Mouse (Mus musculus): ENCODE measurements at regions not wholly inside any gene's neighbourhood (a gene's known extent, or its start where the extent isn't known, plus 50 kb on each side); places are given as distances from the start of the nearest gene placed in this dataset.

DNA sequence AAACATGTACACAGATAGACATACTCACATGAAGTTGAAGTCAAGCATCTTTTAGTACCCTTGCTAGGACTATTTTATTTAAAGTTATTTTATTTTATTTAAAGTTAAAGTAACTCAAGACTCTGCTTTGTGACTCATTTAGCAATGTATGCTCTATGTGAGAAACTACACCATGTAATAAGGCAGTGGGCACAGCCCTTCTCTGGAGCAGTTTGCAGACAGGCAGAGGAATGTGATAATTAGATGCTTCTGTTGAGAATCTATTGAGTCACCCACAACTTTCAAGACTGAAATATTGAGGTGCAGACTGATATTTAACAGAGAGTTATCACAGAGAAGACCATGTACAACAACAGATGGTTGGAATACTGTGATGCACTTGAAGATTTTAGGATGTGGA is 825.2 kb upstream of the Cntn5 start:
- no peak overlapping the region for H3K4me3 ChIP-seq
- no peak for TF ChIP-seq CEBPB (IDR thresholded peaks at IDR 0.05; ENCODE audit: insufficient read depth, poor library complexity, severe bottlenecking)
- TF ChIP-seq MYOG (IDR thresholded peaks at IDR 0.05; ENCODE audit: control insufficient read depth in 1 of 3, insufficient read depth in 1 of 3, insufficient read length in 2 of 3, low read depth in 2 of 3): no peak
- TF ChIP-seq TCF12 (IDR thresholded peaks at IDR 0.05; ENCODE audit: insufficient read depth, poor library complexity, severe bottlenecking): no peak
- TF ChIP-seq REST (IDR thresholded peaks at IDR 0.05; ENCODE audit: insufficient read depth, insufficient read length): no peak
- no peaks in the 10 kb centered on the region for H3K79me2 ChIP-seq (ENCODE audit: control insufficient read depth, insufficient read depth)
- no peaks in the 10 kb centered on the region for H3K36me3 ChIP-seq (ENCODE audit: control insufficient read depth, insufficient read depth)
- no peak overlapping the region for H3ac ChIP-seq (ENCODE audit: control insufficient read depth, insufficient read length)
- no peak overlapping the region for H3K4me2 ChIP-seq (ENCODE audit: low read depth)
- no peaks in the 10 kb centered on the region for H3K27me3 ChIP-seq (ENCODE audit: control insufficient read depth, insufficient read depth, insufficient read length)

DNA sequence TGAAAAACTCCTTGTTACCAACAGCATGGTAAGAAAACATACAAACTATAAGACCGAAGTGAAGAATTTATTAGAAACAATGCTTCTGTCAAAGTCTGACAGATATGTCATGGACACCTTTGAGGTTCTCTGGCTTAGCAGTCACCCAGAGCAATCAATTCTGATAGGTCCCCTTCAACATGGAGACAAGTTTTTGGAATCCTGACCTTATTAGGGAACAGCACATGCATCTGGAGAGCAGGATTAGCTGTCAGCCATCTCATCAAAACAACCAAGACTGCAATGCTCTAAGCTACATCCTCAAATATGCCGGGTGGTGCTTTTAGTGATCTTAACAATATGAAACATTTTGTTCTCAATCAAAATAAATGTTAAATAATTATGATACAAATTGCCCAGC is 817.2 kb upstream of the Cntn5 start:
- TF ChIP-seq MAX (IDR thresholded peaks at IDR 0.05; ENCODE audit: low read depth) (no peak), POLR2AphosphoS2 (IDR thresholded peaks at IDR 0.05; ENCODE audit: insufficient read length, low read depth) (no peak), TCF12 (IDR thresholded peaks at IDR 0.05; ENCODE audit: insufficient read depth, poor library complexity, severe bottlenecking) (no peak), MYOG (IDR thresholded peaks at IDR 0.05; ENCODE audit: control insufficient read depth in 1 of 3, insufficient read depth in 1 of 3, insufficient read length in 2 of 3, low read depth in 2 of 3) (no peak), POLR2A (IDR thresholded peaks at IDR 0.05; ENCODE audit: insufficient read length, low read depth) (no peak), MYOD1 (IDR thresholded peaks at IDR 0.05; ENCODE audit: control insufficient read depth in 1 of 3, insufficient read length in 2 of 3, low read depth in 2 of 3) (no peak), SRF (IDR thresholded peaks at IDR 0.05; ENCODE audit: control insufficient read depth, insufficient read length, low read depth) (no peak), CEBPB (IDR thresholded peaks at IDR 0.05; ENCODE audit: insufficient read depth, poor library complexity, severe bottlenecking) (no peak), TCF3 (IDR thresholded peaks at IDR 0.05; ENCODE audit: insufficient read length, low read depth) (no peak), REST (IDR thresholded peaks at IDR 0.05; ENCODE audit: insufficient read depth, insufficient read length) (no peak), E2F4 (IDR thresholded peaks at IDR 0.05; ENCODE audit: insufficient read depth) (no peak), USF1 (IDR thresholded peaks at IDR 0.05; ENCODE audit: low read depth) (no peak)

DNA sequence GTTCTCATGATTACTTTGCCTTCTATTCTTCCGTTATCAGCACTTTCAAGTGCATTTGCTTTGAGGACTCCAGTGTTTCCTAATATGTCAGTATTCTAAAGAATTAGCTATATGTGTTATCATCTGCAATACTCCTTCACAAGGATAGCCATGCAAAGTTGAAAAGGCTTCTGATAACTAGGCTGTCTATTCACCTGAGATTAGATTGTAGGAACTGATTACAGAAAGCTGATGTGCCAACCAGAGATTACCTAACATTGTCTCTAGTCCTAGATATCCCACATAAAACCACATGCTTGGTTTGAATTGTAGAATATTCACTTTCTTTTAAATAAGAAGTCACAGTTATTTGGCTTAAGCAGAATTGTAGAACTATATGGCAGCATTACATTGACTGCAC is 800.1 kb upstream of the Cntn5 start:
- Histone ChIP-seq H3K4me2 (ENCODE audit: low read depth) (no peak overlapping the region), H3K79me2 (ENCODE audit: control insufficient read depth, insufficient read depth) (no peaks in the 10 kb centered on the region), H3K4me3 (no peak overlapping the region), H3K27me3 (ENCODE audit: control insufficient read depth, insufficient read depth, insufficient read length) (no peaks in the 10 kb centered on the region), H3K36me3 (ENCODE audit: control insufficient read depth, insufficient read depth) (no peaks in the 10 kb centered on the region), H3ac (ENCODE audit: control insufficient read depth, insufficient read length) (no peak overlapping the region)
- no peak for TF ChIP-seq MAX (IDR thresholded peaks at IDR 0.05; ENCODE audit: low read depth)

More for the DNA sequence above, 817.2 kb upstream of the Cntn5 start:
- no peak overlapping the region for H3ac ChIP-seq (ENCODE audit: control insufficient read depth, insufficient read length)
- no peak overlapping the region for H3K4me2 ChIP-seq (ENCODE audit: low read depth)
- no peak overlapping the region for H3K4me3 ChIP-seq
- no peaks in the 10 kb centered on the region for H3K79me2 ChIP-seq (ENCODE audit: control insufficient read depth, insufficient read depth)
- H3K36me3 ChIP-seq (ENCODE audit: control insufficient read depth, insufficient read depth): no peaks in the 10 kb centered on the region
- H3K27me3 ChIP-seq (ENCODE audit: control insufficient read depth, insufficient read depth, insufficient read length): no peaks in the 10 kb centered on the region

DNA sequence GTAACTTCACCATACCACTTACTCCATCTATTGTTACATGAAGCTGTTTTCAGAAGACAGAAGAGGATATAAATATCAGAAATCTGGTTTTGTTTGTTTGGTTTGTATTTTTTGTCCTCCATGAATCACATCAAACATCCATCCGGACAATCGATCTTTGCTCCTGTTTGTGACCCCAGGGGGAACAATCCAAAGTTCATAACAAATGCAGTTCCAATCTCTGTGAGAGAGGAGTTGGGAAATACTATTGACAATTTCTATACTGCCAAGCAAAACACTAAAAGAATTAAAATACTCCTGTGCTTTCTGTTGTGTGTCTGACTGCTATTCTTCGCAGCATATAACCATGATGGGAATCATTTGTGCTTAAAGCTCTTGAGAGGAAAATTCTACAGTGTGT is 798.6 kb upstream of the Cntn5 start:
- no peaks in the 10 kb centered on the region for H3K27me3 ChIP-seq (ENCODE audit: control insufficient read depth, insufficient read depth, insufficient read length)
- H3K4me3 ChIP-seq: no peak overlapping the region
- H3ac ChIP-seq (ENCODE audit: control insufficient read depth, insufficient read length): no peak overlapping the region
- no peaks in the 10 kb centered on the region for H3K79me2 ChIP-seq (ENCODE audit: control insufficient read depth, insufficient read depth)
- TF ChIP-seq CEBPB (IDR thresholded peaks at IDR 0.05; ENCODE audit: insufficient read depth, poor library complexity, severe bottlenecking) (no peak), MAX (IDR thresholded peaks at IDR 0.05; ENCODE audit: low read depth) (no peak), USF1 (IDR thresholded peaks at IDR 0.05; ENCODE audit: low read depth) (no peak), POLR2AphosphoS2 (IDR thresholded peaks at IDR 0.05; ENCODE audit: insufficient read length, low read depth) (no peak), MYOG (IDR thresholded peaks at IDR 0.05; ENCODE audit: control insufficient read depth in 1 of 3, insufficient read depth in 1 of 3, insufficient read length in 2 of 3, low read depth in 2 of 3) (no peak), MYOD1 (IDR thresholded peaks at IDR 0.05; ENCODE audit: control insufficient read depth in 1 of 3, insufficient read length in 2 of 3, low read depth in 2 of 3) (no peak), SRF (IDR thresholded peaks at IDR 0.05; ENCODE audit: control insufficient read depth, insufficient read length, low read depth) (no peak)
- no peaks in the 10 kb centered on the region for H3K36me3 ChIP-seq (ENCODE audit: control insufficient read depth, insufficient read depth)
- no peak overlapping the region for H3K4me2 ChIP-seq (ENCODE audit: low read depth)

DNA sequence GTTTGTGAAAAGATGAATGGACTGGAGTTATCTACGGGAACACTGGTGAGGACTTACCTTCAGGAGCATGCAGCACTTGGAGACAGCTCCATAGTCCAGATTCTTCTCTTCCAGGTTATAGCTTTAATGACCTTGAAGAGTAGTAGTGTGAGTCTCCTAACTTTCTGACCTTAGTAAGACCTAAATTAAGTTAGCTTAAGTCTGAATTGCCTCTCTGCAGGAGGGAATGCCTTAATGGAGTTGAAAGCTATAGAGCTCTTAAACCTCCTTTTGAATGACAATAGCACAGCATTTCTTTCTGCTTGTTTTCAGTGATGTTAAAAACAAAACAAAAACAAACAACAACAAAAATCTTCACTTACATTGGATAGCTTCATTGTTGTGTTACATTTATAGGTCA is 788.9 kb upstream of the Cntn5 start:
- TF ChIP-seq TCF3 (IDR thresholded peaks at IDR 0.05; ENCODE audit: insufficient read length, low read depth) (no peak), POLR2A (IDR thresholded peaks at IDR 0.05; ENCODE audit: insufficient read length, low read depth) (no peak), MAX (IDR thresholded peaks at IDR 0.05; ENCODE audit: low read depth) (no peak), POLR2AphosphoS2 (IDR thresholded peaks at IDR 0.05; ENCODE audit: insufficient read length, low read depth) (no peak), TCF12 (IDR thresholded peaks at IDR 0.05; ENCODE audit: insufficient read depth, poor library complexity, severe bottlenecking) (no peak), MYOG (IDR thresholded peaks at IDR 0.05; ENCODE audit: control insufficient read depth in 1 of 3, insufficient read depth in 1 of 3, insufficient read length in 2 of 3, low read depth in 2 of 3) (no peak), CEBPB (IDR thresholded peaks at IDR 0.05; ENCODE audit: insufficient read depth, poor library complexity, severe bottlenecking) (no peak), USF1 (IDR thresholded peaks at IDR 0.05; ENCODE audit: low read depth) (no peak), MYOD1 (IDR thresholded peaks at IDR 0.05; ENCODE audit: control insufficient read depth in 1 of 3, insufficient read length in 2 of 3, low read depth in 2 of 3) (no peak), SRF (IDR thresholded peaks at IDR 0.05; ENCODE audit: control insufficient read depth, insufficient read length, low read depth) (no peak), E2F4 (IDR thresholded peaks at IDR 0.05; ENCODE audit: insufficient read depth) (no peak), REST (IDR thresholded peaks at IDR 0.05; ENCODE audit: insufficient read depth, insufficient read length) (no peak)
- H3K4me2 ChIP-seq (ENCODE audit: low read depth): no peak overlapping the region
- H3K79me2 ChIP-seq (ENCODE audit: control insufficient read depth, insufficient read depth): no peaks in the 10 kb centered on the region
- no peaks in the 10 kb centered on the region for H3K36me3 ChIP-seq (ENCODE audit: control insufficient read depth, insufficient read depth)
- no peak overlapping the region for H3K4me3 ChIP-seq
- H3ac ChIP-seq (ENCODE audit: control insufficient read depth, insufficient read length): no peak overlapping the region
- H3K27me3 ChIP-seq (ENCODE audit: control insufficient read depth, insufficient read depth, insufficient read length): no peaks in the 10 kb centered on the region
